Mouse (Mus musculus) megakaryocyte, embryonic 14.5 days (primary cell): Measurements from ENCODE around the gene Bmp4.

Source experiments
- FLI1 ChIP-seq: IDR thresholded peaks from 2 replicates; pipeline ENCODE4 v1.6.1; 2012; ENCODE audit warnings: low read length, inconsistent platforms, mixed read lengths
- GATA1 ChIP-seq: IDR thresholded peaks from 3 replicates; pipeline ENCODE4 v1.6.1; 2012; ENCODE audit warnings: mixed read lengths, low read length, inconsistent platforms, borderline replicate concordance

DNA sequence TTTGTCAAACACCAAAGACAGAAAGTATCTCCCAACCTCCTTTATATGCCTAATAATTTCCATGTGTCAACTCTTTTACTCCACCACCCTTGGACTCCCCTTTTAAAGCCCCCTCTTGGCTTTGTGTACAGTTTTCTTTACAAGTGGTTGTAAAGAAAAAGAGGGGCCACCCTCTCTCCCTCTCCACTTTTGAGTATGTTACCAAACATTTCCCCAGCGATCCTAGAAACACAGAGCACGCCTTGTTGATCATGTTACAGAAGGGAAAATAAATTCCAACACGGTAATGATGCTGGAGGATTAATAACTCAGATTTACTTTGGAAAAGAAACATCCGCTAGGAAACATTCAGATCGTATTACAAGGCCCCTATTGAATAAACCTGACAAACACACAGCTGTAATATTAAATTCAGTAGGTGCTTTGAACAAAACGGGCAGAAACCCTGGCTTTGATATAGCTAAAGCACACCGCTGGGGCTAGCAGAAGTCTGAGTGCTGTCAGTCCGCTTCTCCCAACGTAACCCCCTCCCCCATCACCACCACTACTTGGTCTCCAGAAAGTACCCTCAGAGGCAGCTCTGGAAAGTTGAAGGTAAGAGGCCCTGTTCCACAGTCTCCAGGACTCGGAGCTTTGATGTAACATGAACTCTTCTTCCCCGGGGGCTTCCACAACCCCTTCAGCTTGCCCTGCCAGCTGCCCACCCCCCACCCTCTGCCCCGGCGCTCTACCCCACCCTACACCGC is 5.3 kb downstream of the Bmp4 start:
- TF ChIP-seq GATA1 (no peak), FLI1 (no peak)
